In the genomic region with DNA sequence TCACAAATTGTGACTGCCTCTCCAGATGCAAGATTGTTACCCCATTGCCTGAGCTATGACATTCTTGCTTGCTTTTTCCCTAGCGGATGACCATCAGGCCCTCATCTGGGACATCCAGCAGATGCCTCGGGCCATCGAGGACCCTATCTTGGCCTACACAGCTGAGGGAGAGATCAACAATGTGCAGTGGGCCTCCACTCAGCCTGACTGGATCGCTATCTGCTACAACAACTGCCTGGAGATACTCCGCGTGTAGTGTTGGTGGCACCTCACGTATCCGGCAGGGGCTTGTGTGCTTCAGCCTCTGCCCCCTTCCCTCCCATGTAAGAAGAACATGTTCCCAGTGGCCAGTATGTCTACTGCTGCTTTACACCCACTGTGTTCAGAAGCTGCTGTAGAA, we compare ENCODE assay signal across 20 mouse cellular contexts. TPM values are rescaled to one million over a fixed set of nuclear protein-coding genes. Genes with fewer than 3 reads are reported as not detected.
DNase-seq lines count a peak whose midpoint lies in the region; ATAC-seq and TF ChIP-seq lines count a peak whose summit lies in the region.
"Had no signal": no experiment of that assay in that cellular context is flagged by ENCODE, and none has a peak within 500 bp of the region (broad histone marks: within the 10 kb centered on the region; RNA-seq: fewer than 3 reads in every experiment).

No protein-coding gene starts in this region.

- H3K4me1 ChIP-seq in G1E (ENCODE audit: insufficient read depth, low read depth, low read length): peaks cover 66% of the 10 kb centered on the region
- H3K4me1 ChIP-seq in liver, embryonic 13.5 days (replicated peaks): peaks cover 46% of the 10 kb centered on the region
- H3K4me1 ChIP-seq in liver, postnatal 0 days (ENCODE audit: insufficient read depth): peaks cover 20% of the 10 kb centered on the region
- H3K4me1 ChIP-seq: embryonic facial prominence, embryonic 10.5 days; forebrain, embryonic 13.5 days; heart, embryonic 10.5 days; hindbrain, embryonic 10.5 days had no signal

- H3K9me3 ChIP-seq in G1E (replicated peaks): no peaks in the 10 kb centered on the region
- H3K9me3 ChIP-seq in liver, embryonic 13.5 days (replicated peaks): no peaks in the 10 kb centered on the region
- no peaks in the 10 kb centered on the region for H3K9me3 ChIP-seq in liver, postnatal 0 days (ENCODE audit: low read length)
- H3K9me3 ChIP-seq: embryonic facial prominence, embryonic 10.5 days; forebrain, embryonic 13.5 days; heart, embryonic 10.5 days; hindbrain, embryonic 10.5 days had no signal

- intact Hi-C loops in gastrocnemius, adult 2 months (cut with DNase I): no loop called here

- DNase-seq in G1E (ENCODE audit: low spot score) (no peak), liver (peak; percentile 32)
- peak; percentile 32 for DNase-seq in liver, embryonic 13.5 days
- DNase-seq in liver, postnatal 0 days: no peak
- DNase-seq in thymus, postnatal 4 days: no peak
- DNase-seq in embryo, embryonic 9.5 days (ENCODE audit: extremely low spot score): no peak
- no peak for DNase-seq in gastrocnemius, adult 2 months
- DNase-seq: adrenal gland, postnatal 25 days; cerebellum, adult 18-20 months; cerebellum, adult 9-11 months; cerebellum, postnatal 36 days; gastrocnemius, postnatal 10 days; heart, adult 18-20 months; heart, postnatal 14 days had no signal

- H3K9ac ChIP-seq in liver, embryonic 13.5 days: no peak overlapping the region; the same call in 1 of the 2 replicates
- H3K9ac ChIP-seq in liver, postnatal 0 days (replicated peaks): no peak overlapping the region
- H3K9ac ChIP-seq: forebrain, embryonic 13.5 days; hindbrain, embryonic 14.5 days had no signal

- no peak for TF ChIP-seq EP300 in liver, postnatal 0 days (IDR thresholded peaks at IDR 0.05; ENCODE audit: low read depth)

- peak; percentile 9; the same call in 1 of the 2 replicates for ATAC-seq in G1E (ENCODE audit: extremely low read depth, insufficient number of reproducible peaks, low FRiP score, poor library complexity, severe bottlenecking)
- peak; percentile 67 for ATAC-seq in liver, embryonic 13.5 days (ENCODE audit: low read depth)
- no peak for ATAC-seq in liver, postnatal 0 days
- ATAC-seq: forebrain, embryonic 13.5 days had no signal

- peaks cover 87% of the 10 kb centered on the region for H3K36me3 ChIP-seq in G1E (replicated peaks)
- H3K36me3 ChIP-seq in liver, embryonic 13.5 days: peaks cover 89% of the 10 kb centered on the region
- H3K36me3 ChIP-seq in liver, postnatal 0 days (replicated peaks; ENCODE audit: insufficient read depth, low read length): peaks cover 82% of the 10 kb centered on the region

- WGBS in liver, embryonic 13.5 days (ENCODE audit: insufficient replicate concordance): 48% methylated on average over 8 of the region's 8 CpGs
- WGBS in liver, postnatal 0 days (ENCODE audit: insufficient replicate concordance): 61% methylated on average over 8 of the region's 8 CpGs

- peak overlapping the region; percentile 89 for H3K27ac ChIP-seq in liver, embryonic 13.5 days
- peak overlapping the region; percentile 72 for H3K27ac ChIP-seq in liver, postnatal 0 days (ENCODE audit: low read depth)
- no peak overlapping the region for H3K27ac ChIP-seq in gastrocnemius, adult 2 months
- H3K27ac ChIP-seq: embryonic facial prominence, embryonic 10.5 days; forebrain, embryonic 13.5 days; heart, embryonic 10.5 days; hindbrain, embryonic 10.5 days; hindbrain, embryonic 14.5 days had no signal

- H3K27me3 ChIP-seq in G1E (ENCODE audit: insufficient read depth, low read length): no peaks in the 10 kb centered on the region
- no peaks in the 10 kb centered on the region for H3K27me3 ChIP-seq in liver, embryonic 13.5 days
- H3K27me3 ChIP-seq in liver, postnatal 0 days (ENCODE audit: insufficient read depth, low read length): no peaks in the 10 kb centered on the region
- H3K27me3 ChIP-seq: CH12.LX; forebrain, embryonic 13.5 days had no signal

- TF ChIP-seq CTCF in G1E (IDR thresholded peaks at IDR 0.05; ENCODE audit: low read depth, low read length): no peak
- TF ChIP-seq CTCF in liver, postnatal 0 days (IDR thresholded peaks at IDR 0.05; ENCODE audit: low read depth): no peak
- TF ChIP-seq CTCF in gastrocnemius, adult 2 months (IDR thresholded peaks at IDR 0.05): no peak

- H3K4me2 ChIP-seq in liver, embryonic 13.5 days: no peak overlapping the region
- no peak overlapping the region; the same call in 1 of the 2 replicates for H3K4me2 ChIP-seq in liver, postnatal 0 days (ENCODE audit: low read depth, low read length)
- H3K4me2 ChIP-seq: forebrain, embryonic 13.5 days; hindbrain, embryonic 14.5 days had no signal

- H3K4me3 ChIP-seq in G1E (ENCODE audit: low read depth, low read length): peak overlapping the region; percentile 13; the same call in 1 of the 2 replicates
- no peak overlapping the region for H3K4me3 ChIP-seq in liver, embryonic 13.5 days (replicated peaks)
- no peak overlapping the region for H3K4me3 ChIP-seq in liver, postnatal 0 days (ENCODE audit: low read depth, low read length)
- no peak overlapping the region for H3K4me3 ChIP-seq in gastrocnemius, adult 2 months
- H3K4me3 ChIP-seq: embryonic facial prominence, embryonic 10.5 days; forebrain, embryonic 13.5 days; heart, embryonic 10.5 days; hindbrain, embryonic 10.5 days had no signal

RNA-seq across cellular contexts. Expression of a gene that starts 11.3 kb away (rescaled TPM):
- total RNA-seq in G1E (2014; fragmentation: Nextera tagmentation): 14.6 and 20.3 TPM in 2 replicates
- total RNA-seq in G1E (2017): 20.4 and 21.4 TPM in 2 replicates
- polyA plus RNA-seq in G1E (2012): 18.6 and 19.2 TPM in 2 replicates
- 8.1 and 8.3 TPM in 2 replicates for polyA plus RNA-seq in liver, embryonic 13.5 days (2015; fragmentation: Nextera tagmentation; extraction: Ambion mirVana)
- polyA plus RNA-seq in liver, postnatal 0 days (2015; fragmentation: Nextera tagmentation; extraction: Ambion mirVana): 5.5 and 5.6 TPM in 2 replicates
- 10 to 100 TPM; 33.5 to 50.1 TPM for total RNA-seq in gastrocnemius, adult 2 months (2021)

RNA-seq across cellular contexts. Expression of a gene that starts 17.9 kb away (rescaled TPM):
- total RNA-seq in G1E (2014; fragmentation: Nextera tagmentation) (70.7 and 84.6 TPM in 2 replicates), G1E (2017) (70.0 and 74.3 TPM in 2 replicates)
- polyA plus RNA-seq in G1E (2012): 40.4 and 59.3 TPM in 2 replicates
- 25.3 and 29.4 TPM in 2 replicates for polyA plus RNA-seq in liver, embryonic 13.5 days (2015; fragmentation: Nextera tagmentation; extraction: Ambion mirVana)
- 18.6 and 20.6 TPM in 2 replicates for polyA plus RNA-seq in liver, postnatal 0 days (2015; fragmentation: Nextera tagmentation; extraction: Ambion mirVana)
- total RNA-seq in gastrocnemius, adult 2 months (2021): 10 to 100 TPM; 23.9 to 28.2 TPM

RNA-seq across cellular contexts. Expression of a gene that starts 29.8 kb away (rescaled TPM):
- total RNA-seq in G1E (2014; fragmentation: Nextera tagmentation): 21.1 and 30.0 TPM in 2 replicates
- 29.5 and 31.9 TPM in 2 replicates for total RNA-seq in G1E (2017)
- 4.5 and 4.9 TPM in 2 replicates for polyA plus RNA-seq in G1E (2012)
- polyA plus RNA-seq in liver, embryonic 13.5 days (2015; fragmentation: Nextera tagmentation; extraction: Ambion mirVana): 4.5 and 4.8 TPM in 2 replicates
- polyA plus RNA-seq in liver, postnatal 0 days (2015; fragmentation: Nextera tagmentation; extraction: Ambion mirVana): 4.6 and 4.7 TPM in 2 replicates
- total RNA-seq in gastrocnemius, adult 2 months (2021): 10 to 100 TPM; 23.2 to 25.7 TPM

RNA-seq across cellular contexts. Expression of a gene that starts 46.7 kb away (rescaled TPM):
- not detected in 2 replicates for total RNA-seq in G1E (2014; fragmentation: Nextera tagmentation)
- total RNA-seq in G1E (2017): not detected in 2 replicates
- not detected in 2 replicates for polyA plus RNA-seq in G1E (2012)
- polyA plus RNA-seq in liver, embryonic 13.5 days (2015; fragmentation: Nextera tagmentation; extraction: Ambion mirVana): 0.03 TPM in 1 of 2 replicates, not detected in the other
- polyA plus RNA-seq in liver, postnatal 0 days (2015; fragmentation: Nextera tagmentation; extraction: Ambion mirVana): 0.02 TPM in 1 of 2 replicates, not detected in the other
- total RNA-seq in gastrocnemius, adult 2 months (2021): not detected
- total RNA-seq: gastrocnemius, postnatal 10 days had no signal

Comparison
In these comparisons a context has a peak if more than half of its experiments do, and no peak if none do; other contexts are left out.
1. DNase-seq: peak in liver (single experiment) and liver, embryonic 13.5 days (single experiment); none in G1E (single experiment), liver, postnatal 0 days (single experiment), thymus, postnatal 4 days (single experiment), embryo, embryonic 9.5 days (single experiment) and gastrocnemius, adult 2 months (single experiment).